Mouse (Mus musculus) megakaryocyte, embryonic 14.5 days (primary cell): Measurements from ENCODE around the gene Cebpa.

ENCODE experiments used
- FLI1 ChIP-seq: IDR thresholded peaks from 2 replicates; pipeline ENCODE4 v1.6.1; 2012; ENCODE audit warnings: low read length, inconsistent platforms, mixed read lengths
- GATA1 ChIP-seq: IDR thresholded peaks from 3 replicates; pipeline ENCODE4 v1.6.1; 2012; ENCODE audit warnings: mixed read lengths, low read length, inconsistent platforms, borderline replicate concordance

DNA sequence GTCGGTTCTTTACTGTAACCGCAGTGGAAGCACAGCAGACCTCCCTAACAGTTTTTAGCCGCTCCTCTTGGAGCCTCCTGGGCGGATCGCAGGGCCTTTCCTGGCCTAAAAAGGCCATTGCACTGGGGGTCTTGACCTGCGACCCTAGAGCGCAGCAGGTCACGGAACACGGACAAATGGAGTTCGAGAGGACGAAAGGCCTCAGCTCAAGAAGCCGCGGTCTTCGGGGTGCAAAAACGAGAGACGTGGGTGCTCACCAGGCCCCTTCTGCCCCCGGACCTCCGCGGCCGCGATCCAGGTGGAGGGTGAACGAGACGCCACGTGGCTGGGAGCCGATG is 1.4 kb upstream of the Cebpa start:
- TF ChIP-seq GATA1 (no peak), FLI1 (no peak)
